Mouse (Mus musculus) myocyte (in vitro differentiated cells): ENCODE data around the gene Ces2a.

Experiments
- MAX ChIP-seq: IDR thresholded peaks from one replicate; pipeline ENCODE4 v1.6.1; 2011; ENCODE audit warnings: low read depth, mild to moderate bottlenecking, control low read depth
- POLR2A ChIP-seq: IDR thresholded peaks from one replicate; pipeline ENCODE4 v1.6.1; 2011; ENCODE audit warnings: low read depth, mild to moderate bottlenecking, control low read depth, moderate library complexity; ENCODE audit not compliant: insufficient read length
- POLR2AphosphoS2 ChIP-seq: IDR thresholded peaks from one replicate; pipeline ENCODE4 v1.6.1; 2011; ENCODE audit warnings: low read depth, control low read depth; ENCODE audit not compliant: insufficient read length
- TCF12 ChIP-seq: IDR thresholded peaks from one replicate; pipeline ENCODE4 v1.6.1; 2011; ENCODE audit warnings: mild to moderate bottlenecking, control low read depth; ENCODE audit not compliant: poor library complexity, insufficient read depth, severe bottlenecking
- USF1 ChIP-seq: IDR thresholded peaks from one replicate; pipeline ENCODE4 v1.6.1; 2011; ENCODE audit warnings: low read depth, mild to moderate bottlenecking, control low read depth, moderate library complexity

GRCm38 (mm10) chr8:104788929-104789328 lies 55.1 kb downstream of the Ces2a start:
- TF ChIP-seq POLR2AphosphoS2 = no peak
- TF ChIP-seq TCF12 = no peak
- no peak for TF ChIP-seq MAX
- no peak for TF ChIP-seq POLR2A
- TF ChIP-seq USF1 = no peak
